Mouse (Mus musculus) spleen, postnatal 14 days (tissue): ENCODE measurements at regions not wholly inside any gene's neighbourhood (a gene's known extent, or its start where the extent isn't known, plus 50 kb on each side); places are given as distances from the start of the nearest gene placed in this dataset.

Experiments used
- DNase-seq, 2 experiments: peaks; one replicate each; pipeline ENCODE4 v3.0.0; 2021 to 2022; ENCODE audit warnings: low spot score in 2 of 2

DNA sequence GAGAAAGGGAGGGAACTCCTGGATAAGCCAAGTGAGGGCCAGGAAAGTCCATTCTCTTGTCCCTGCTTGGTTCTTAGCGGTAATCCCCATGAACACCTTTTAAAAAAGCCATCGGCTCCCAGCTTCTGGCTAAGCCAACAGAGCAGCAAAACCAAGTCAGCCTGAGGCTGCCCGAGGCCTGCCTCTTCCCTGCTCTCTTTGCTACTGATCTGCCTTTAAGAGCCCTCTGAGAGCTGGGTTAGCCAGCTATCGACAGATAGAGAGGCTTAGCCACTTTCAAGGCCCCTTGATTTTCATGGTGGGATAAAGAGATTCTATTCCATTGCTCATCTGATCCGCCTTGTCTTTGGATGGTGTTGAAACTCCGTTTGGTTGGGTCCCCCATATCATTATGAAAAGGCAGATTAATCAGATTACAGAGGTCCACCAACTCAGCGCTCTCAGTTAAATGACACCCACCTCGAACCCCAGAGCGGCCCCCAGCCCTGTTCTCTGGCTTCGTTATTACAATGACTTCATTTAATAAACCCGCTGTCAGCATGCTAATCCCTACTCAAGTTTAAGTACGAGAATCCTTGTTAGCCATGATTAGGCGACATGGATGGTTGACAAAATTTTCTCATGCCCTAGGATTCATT, 66.1 kb downstream of the Slc4a3 start:
- no peak for DNase-seq

- no peak for DNase-seq
Measured at GRCm38 (mm10) chr1:75613206-75613605, 67.1 kb downstream of the Slc4a3 start.

DNA sequence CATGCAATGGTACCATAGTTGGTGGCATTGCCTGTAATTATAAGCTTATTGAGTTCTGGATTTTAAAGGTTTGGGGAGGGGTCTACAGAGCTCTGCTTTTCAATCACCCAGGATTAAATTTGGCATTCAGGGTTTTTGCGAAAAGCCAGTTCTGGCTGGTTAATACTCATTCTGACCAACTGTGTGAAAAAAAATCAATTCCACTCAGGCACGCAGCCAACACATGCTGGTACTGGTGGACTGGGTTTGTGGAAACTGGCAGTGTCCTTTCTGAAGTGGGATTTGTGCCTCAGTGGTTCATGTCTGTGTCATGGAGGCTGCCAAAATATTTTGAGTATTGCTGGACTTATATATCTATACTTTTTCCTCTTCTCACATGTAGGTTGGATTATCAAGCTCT, 70.9 kb downstream of the Slc4a3 start:
- DNase-seq: no peak

DNA sequence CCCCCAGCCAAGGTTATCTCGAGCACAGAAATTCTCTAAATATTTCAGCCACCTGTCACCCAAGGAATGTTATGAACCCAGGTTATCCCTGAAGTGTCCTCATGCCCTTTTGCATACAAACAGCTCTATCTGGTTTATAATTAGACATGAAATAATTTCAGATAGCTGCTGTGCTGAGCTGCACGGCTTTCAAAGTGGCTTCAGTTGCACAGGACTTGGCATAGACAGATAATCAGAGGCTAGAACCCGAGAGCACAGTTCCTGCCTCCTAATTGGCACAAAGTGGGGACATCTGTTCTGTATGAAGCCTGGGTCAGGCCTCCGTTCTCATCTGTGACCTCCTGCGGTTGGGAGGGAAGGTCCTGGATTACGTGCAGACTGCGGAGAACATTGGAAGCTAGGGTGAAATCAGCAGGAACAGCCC, 72.3 kb downstream of the Slc4a3 start:
- no peak for DNase-seq

DNA sequence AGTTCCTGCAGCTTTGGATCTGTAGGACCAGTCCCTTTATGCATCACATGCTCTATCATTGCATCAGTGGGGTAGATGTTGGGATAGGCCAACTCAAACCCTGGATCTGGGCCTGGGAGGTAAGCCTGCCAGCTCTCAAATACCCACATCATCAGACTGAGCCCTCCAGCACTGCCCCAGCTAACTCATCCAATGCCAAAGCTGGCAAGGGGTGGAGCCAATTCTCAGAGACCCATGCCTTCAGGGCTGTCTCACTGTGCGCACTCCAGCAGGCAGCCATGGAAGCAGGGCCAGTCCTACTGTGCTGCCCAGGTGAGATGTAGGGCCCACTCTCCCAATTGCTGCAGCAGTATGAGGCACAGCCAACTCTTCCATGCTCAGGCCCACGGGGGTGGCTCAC, 84.2 kb downstream of the Slc4a3 start:
- no peak for DNase-seq

DNA sequence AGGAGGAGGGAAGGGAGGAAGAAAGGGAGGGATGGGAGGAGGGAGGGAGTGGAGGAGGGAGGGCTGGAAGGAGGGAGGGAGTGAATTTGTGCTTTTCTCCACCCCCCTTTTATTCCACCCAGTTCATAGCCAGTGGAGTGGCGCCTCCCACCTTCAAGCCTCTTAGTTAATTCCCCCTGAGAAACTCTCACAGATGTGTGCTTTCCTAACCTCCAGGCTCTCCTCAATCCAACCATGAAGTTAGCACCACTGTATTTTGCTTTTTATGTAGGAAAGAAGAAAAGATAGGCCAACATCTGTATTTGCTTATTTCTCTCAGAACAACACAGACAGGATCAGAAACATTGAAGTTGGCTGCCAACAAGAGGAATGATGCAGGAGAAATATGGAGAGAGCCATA, 85.7 kb downstream of the Slc4a3 start:
- no peak for DNase-seq

DNA sequence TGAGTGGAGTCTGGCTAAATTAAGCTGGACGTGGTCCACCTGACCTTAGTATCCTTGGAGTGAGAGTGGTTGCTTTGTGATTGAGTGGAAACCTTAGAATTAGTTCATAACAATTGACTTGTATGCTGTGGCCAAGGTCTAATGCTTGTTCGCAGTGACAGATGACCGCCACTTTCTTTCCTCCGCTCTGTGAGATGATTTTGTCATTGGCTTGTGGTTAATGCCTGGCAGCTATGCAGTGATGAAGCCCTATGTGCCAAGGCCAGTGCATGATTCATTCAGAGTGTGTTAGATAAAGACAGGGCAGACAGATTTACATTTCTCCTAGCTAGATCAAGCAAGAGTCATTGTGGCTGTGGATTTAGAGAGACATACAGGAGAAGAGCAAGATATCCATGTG, 89.5 kb downstream of the Slc4a3 start:
- DNase-seq: no peak

- no peak for DNase-seq
Measured at GRCm38 (mm10) chr1:75639031-75640001, 93.2 kb downstream of the Slc4a3 start.

DNA sequence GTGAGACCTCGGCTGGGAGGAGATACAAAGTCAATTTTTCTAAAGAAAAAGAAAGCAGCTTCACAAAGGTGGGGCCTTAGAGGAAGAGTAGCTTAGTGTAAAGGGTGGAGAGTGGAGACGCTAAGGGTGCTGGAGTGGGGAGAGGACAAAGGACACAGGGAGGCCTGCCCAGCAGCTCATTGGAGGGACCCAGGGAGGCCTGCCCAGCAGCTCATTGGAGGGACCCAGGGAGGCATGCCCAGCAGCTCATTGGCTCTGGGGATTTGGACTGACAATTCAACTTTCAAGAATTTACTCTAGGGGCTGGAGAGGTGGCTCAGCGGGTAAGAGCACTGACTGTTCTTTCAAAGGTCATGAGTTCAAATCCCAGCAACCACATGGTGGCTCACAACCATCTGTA, 96.4 kb downstream of the Slc4a3 start:
- DNase-seq: no peak

- DNase-seq: no peak
Measured at GRCm38 (mm10) chr1:75652547-75652946, 106.5 kb downstream of the Slc4a3 start.

- no peak for DNase-seq
Measured at GRCm38 (mm10) chr1:75652987-75653573, 107.0 kb downstream of the Slc4a3 start.

DNA sequence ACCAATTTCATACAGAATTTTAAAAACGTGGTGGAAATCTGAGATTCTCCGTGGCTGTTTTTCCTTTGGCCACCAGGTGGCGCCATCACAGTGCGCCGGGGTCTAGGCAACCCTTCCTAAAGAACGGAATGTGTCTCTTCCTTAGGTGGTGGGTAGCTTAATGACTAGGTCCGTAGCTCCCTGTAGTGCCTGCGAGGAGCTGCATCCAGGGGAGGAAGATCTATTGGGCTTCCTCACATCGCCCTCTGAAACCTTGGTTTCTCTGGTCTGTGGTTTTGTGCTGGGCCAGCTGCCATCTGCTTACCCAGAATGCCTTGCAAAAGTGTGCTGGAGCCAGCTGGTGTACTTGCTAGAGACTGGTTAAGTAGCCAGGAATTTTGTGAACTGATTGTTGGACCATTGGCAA, 107.6 kb downstream of the Slc4a3 start:
- no peak for DNase-seq

DNA sequence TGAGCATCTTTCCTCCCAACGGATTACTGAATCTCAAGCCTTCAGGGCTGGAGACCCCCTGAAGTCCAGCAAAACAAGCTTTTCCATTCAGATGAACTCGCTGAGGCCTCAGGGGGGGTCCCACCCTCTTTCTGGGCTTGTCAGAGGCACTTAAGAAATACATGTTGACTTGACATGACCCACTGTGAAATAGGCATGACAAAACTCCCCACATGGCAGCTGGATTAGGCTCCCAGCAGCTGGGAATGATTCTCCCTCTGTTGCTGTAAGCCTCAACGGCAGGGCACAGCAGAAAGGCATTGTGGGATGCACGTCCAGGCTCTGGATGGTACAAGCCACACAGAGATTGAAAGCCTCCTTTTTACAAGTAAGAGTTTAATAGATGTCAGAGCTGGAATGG, 110.5 kb downstream of the Slc4a3 start:
- DNase-seq: no peak

GRCm38 (mm10) chr1:75660336-75661100, 114.5 kb downstream of the Slc4a3 start:
- DNase-seq: no peak

- DNase-seq: no peak
Measured at GRCm38 (mm10) chr1:75662141-75662990, 116.3 kb downstream of the Slc4a3 start.

DNA sequence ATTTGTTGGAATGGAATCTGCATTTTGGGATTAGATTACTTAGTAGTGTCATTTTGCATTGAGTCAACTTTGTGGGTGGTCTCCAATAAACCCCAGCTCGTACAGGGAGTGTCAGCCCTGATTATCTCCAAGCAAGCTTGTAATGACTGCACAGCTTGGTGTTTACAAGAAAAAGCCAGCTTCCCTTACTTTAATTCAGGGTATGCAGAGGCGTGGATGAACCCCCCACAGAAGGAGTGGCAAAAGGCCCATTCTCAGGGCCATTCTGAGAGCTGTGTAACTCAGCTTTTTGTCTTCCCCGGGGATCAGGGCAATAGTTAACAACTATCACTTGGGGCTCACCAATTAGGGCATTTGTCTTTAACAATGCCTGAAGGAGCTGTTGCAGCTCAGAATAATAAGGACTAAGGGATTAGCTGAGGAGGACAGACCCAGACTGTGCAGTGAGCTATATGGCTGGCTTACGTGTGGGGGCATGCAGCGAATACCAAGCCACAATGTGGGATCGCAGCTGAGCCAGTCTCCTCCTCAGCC, 121.7 kb downstream of the Slc4a3 start:
- no peak for DNase-seq

DNA sequence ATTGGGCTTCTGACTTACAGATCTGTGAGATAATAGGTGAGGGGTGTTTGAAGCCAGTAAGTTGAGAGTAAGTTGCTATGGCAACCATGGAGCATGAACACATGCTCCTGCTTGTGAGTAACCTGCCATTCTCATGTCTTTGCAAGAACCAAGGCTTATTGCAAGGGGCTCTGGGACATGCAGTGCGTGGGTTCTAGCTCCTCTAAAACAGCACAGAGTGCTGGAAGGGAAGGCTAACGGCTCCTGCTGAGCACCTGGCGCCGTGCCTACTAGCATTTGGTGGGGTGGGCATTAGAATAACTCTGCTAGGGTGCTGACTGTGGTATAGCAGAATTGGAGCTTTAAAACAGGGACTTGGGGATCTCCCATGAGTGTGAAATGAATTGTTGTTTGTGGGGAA, 130.2 kb downstream of the Slc4a3 start:
- DNase-seq: no peak

DNA sequence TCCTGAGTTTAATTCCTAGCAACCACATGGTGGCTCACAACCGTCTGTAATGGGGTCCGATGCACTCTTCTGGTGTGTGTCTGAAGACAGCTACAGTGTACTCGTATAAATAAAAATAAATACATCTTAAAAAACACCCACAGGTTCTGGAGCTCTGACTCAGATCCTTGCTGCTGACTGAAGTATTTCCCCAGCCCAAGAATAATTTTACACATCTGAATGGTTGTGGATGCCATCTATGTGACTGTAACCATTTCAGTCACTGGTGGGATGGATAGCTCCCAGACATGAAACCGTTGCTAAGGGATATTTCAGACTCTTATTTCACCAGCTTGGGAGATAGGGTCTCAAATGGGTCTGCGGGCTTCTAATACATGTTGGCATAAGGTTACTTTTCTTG, 131.6 kb downstream of the Slc4a3 start:
- no peak for DNase-seq

GRCm38 (mm10) chr1:75678279-75678678, 132.2 kb downstream of the Slc4a3 start:
- no peak for DNase-seq

DNA sequence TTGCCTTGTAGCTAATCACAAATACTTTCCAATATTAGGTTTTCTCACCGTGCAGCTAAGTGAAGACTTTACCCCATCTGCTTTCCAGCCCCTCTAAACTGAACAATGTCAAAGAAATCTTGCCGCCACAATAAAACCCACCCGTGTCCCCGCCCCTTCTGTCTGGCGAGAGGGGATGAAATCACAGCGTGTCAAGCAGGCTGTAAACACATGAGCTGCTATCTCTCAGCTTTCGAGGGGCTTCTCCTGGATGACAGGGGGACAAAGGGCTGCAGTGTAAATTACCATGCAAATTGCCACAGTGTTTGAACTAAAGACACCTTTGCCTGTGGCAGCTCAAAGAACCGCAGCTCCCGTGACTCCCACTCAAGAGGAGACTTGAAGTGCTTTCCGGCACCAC, 134.3 kb downstream of the Slc4a3 start:
- no peak for DNase-seq

DNA sequence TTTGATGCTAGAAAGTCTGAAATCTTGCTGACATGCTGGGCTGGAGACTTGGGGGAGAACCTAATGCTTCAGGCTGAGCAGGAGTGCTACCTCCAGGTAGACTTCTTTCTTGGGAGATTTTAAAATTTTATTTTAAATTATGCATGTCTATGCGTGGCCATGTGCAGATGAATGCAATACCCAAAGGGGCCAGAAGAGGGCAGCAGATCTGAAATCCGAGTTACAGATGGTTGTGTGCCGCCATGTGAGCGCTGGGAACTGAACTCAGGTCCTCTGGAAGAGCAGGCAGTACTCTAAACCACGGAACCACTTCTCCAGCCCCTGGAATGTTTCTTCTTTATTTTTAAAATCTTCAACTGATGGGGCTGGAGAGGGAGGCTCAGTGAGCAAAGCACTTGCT, 135.8 kb downstream of the Slc4a3 start:
- no peak for DNase-seq
